Mouse (Mus musculus): ENCODE data around the gene Ppp1r13b.

Gene Ppp1r13b

GRCm38 (mm10) chr12:111827556-111827955 lies 80.4 kb downstream of the Ppp1r13b start:
- no peak for DNase-seq (ENCODE audit: low spot score in 2 of 2)

DNA sequence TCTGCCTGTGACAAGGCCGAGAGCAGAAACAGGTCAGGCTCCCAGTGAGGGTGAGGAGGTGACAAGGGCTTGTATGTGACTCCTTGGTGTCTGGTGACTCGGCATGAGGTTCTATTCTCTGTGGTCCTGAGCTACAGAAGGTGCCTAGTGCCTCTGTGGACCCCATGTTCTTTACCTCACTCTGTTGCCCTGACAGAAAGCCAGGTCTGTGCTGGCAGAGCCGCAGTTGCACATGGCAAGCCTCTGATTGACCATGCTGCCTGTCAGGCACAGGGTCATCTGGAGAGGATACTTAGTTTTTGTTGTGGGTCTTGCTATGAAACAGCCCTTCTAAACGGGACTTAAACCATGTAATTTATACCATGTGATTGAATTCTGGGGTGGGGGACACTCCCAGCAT lies 86.0 kb downstream of the Ppp1r13b start:
- no peak for DNase-seq (ENCODE audit: low spot score in 2 of 2)

DNA sequence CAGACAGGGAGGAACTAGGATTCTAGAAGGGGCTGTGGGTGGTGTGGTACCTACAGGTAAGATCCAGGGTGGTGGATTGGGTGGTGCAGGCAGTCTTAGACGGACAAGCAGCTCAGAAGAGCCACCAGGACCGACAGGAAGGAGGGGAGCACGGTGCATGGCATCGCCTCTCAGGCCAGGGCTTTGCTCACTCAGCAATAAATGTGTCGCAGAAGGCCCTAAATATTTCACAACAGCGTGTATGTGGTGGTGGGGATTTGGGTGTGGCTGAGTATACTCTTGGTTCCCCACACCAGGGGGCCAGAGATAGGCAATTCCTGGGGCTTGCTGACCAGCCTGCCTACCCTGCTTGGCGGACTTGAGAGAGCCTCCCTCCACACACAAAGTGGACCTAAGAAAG lies 87.2 kb downstream of the Ppp1r13b start:
- no peak for DNase-seq (ENCODE audit: low spot score in 2 of 2)

- DNase-seq (ENCODE audit: low spot score in 2 of 2): no peak
These were observed 88.0 kb downstream of the Ppp1r13b start for GRCm38 (mm10) chr12:111819936-111820335.

- no peak for DNase-seq (ENCODE audit: low spot score in 2 of 2)
These were observed 89.9 kb downstream of the Ppp1r13b start for GRCm38 (mm10) chr12:111817991-111818390.

- no peak for DNase-seq (ENCODE audit: low spot score in 2 of 2)
These were observed 90.9 kb downstream of the Ppp1r13b start for GRCm38 (mm10) chr12:111816967-111817366.

- no peak for DNase-seq (ENCODE audit: low spot score in 2 of 2)
These were observed 91.4 kb downstream of the Ppp1r13b start for GRCm38 (mm10) chr12:111816528-111816927.

DNA sequence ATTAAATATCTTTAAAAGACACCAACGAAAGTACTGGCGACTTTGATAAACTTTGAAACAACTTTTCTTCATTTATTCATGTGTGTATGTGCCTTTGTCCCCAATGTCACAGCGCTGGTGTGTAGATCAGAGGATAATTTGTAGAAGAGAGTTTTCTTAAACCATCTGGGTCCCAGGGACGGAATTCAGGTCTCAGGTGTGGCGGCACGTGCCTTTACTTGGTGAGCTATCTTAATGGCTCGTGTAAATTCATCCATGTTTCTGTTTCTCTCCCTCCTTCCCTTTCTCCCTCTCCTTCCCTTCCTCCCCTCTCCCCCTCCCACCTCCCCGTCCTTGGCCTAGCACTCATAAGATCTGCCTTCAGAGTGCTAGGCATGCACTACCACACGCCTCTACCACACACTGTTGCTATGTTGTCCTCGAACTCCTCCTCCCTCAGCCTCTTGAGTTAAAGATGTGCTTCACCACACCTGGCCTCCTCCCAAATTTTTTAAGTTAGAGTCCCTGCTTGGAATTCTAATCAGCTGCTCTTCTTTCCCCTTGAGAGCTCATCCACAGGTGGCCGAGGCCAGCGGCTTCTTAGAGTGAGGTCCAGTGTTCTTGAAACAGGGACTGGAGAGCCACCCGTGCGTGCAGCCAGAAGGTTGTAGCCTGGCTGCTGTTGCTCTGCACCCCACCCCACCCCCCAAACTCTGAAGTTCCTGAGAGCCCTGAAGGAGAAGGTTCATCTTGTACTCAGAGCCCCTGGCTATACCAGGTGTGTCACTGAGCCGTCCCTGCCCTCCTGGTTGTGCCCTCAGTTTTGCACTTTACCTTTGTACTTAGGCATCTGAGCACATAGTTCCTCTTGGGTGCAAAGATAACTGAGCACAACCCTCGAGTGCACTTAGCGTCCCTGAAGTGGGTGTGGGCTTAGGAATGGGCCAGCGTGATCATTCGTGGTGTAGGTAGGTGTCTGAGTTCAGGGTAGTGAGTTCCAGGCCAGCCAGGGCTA lies 92.8 kb downstream of the Ppp1r13b start:
- DNase-seq (ENCODE audit: low spot score in 2 of 2): no peak

GRCm38 (mm10) chr12:111813766-111814617 lies 93.9 kb downstream of the Ppp1r13b start, which contains the start of the genes Xrcc3 and Zfyve21:
Gene Xrcc3, minus strand, starts transcription at chr12:111813873.
Gene Zfyve21, plus strand, starts transcription at chr12:111814170.
- DNase-seq (ENCODE audit: low spot score in 2 of 2): peak; percentile 98 to 99

DNA sequence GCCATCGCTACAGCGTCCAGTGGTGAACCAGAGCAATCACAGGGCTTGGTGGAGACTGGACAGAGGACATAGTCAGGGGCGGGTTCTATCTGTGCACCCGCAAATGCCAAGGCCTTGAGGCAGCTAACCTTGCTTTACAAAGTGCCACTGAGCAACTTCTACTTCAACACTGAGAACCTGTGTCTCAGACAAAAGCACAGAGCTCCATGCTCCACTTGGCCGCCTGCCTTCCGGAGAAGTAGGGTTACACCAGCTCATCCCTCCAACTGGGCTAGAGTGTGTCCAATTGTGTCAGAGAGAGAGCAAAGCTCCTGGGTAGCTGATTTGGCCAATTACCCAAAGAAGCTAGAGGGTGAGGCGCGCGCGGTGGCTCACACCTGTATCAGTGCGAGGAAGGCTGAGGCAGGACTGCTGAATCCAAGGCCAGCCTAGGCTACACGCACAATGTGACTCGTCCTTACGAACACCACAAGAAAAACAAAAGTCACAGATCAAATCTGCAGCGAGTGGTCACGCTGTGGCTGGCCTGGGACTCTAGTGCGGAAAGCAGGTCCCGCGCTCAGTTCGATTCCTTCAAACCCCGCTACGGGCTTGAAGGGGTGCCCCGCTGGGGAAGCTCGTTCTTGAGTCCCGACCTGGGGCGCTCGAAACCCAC lies 94.7 kb downstream of the Ppp1r13b start:
- DNase-seq (ENCODE audit: low spot score in 2 of 2): no peak

GRCm38 (mm10) chr12:111812611-111813010 lies 95.3 kb downstream of the Ppp1r13b start:
- no peak for DNase-seq (ENCODE audit: low spot score in 2 of 2)

- no peak for DNase-seq (ENCODE audit: low spot score in 2 of 2)
These were observed 95.8 kb downstream of the Ppp1r13b start for GRCm38 (mm10) chr12:111812075-111812474.

- peak; percentile 61 for DNase-seq (ENCODE audit: low spot score in 2 of 2)
These were observed 98.1 kb downstream of the Ppp1r13b start for GRCm38 (mm10) chr12:111809762-111810161.

DNA sequence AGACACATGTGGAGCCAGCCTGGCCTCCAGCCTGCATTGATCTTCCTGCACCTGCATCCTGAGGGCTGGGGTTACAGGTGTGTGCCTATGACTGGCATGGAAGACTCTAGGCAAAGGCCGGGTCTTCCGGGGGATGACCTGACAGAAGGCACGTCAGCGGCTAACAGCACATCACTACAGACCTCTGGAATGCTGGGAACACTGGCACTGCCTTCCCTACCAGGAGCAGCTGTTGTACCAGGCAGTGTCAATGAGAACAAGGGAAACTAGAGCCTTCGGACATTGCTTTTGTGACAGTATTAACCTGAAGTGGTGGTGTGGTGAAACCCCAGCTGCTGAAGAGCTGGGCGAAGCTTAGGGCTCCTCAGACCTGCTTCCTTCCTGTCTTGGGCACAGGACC lies 99.1 kb downstream of the Ppp1r13b start:
- DNase-seq (ENCODE audit: low spot score in 2 of 2): no peak

GRCm38 (mm10) chr12:111803538-111803937 lies 104.4 kb downstream of the Ppp1r13b start:
- no peak for DNase-seq (ENCODE audit: low spot score in 2 of 2)

- DNase-seq (ENCODE audit: low spot score in 2 of 2): no peak
These were observed 107.3 kb downstream of the Ppp1r13b start for GRCm38 (mm10) chr12:111800459-111801183.

GRCm38 (mm10) chr12:111798493-111798892 lies 109.4 kb downstream of the Ppp1r13b start:
- no peak for DNase-seq (ENCODE audit: low spot score in 2 of 2)

DNA sequence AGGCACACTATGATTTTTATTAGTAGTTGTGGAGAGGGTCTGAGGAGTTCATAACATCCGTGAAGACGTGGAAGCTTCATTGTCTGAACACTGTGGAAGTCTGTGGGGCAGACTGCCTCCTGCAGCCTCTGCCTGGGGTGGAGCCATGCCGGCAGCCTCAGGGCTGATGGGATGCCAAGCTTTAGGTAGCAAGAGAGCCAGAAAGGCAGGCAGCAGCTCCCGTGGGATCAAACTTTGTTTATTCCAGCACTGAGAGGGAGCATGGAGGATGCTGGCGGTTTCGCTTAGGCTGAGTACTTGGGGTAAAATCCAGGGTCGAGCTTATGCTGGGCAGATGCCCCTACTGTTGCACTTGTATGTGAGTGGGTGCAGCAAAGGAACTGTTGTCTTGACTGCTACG lies 110.7 kb downstream of the Ppp1r13b start:
- no peak for DNase-seq (ENCODE audit: low spot score in 2 of 2)

GRCm38 (mm10) chr12:111795180-111795895 lies 112.6 kb downstream of the Ppp1r13b start:
- no peak for DNase-seq (ENCODE audit: low spot score in 2 of 2)

DNA sequence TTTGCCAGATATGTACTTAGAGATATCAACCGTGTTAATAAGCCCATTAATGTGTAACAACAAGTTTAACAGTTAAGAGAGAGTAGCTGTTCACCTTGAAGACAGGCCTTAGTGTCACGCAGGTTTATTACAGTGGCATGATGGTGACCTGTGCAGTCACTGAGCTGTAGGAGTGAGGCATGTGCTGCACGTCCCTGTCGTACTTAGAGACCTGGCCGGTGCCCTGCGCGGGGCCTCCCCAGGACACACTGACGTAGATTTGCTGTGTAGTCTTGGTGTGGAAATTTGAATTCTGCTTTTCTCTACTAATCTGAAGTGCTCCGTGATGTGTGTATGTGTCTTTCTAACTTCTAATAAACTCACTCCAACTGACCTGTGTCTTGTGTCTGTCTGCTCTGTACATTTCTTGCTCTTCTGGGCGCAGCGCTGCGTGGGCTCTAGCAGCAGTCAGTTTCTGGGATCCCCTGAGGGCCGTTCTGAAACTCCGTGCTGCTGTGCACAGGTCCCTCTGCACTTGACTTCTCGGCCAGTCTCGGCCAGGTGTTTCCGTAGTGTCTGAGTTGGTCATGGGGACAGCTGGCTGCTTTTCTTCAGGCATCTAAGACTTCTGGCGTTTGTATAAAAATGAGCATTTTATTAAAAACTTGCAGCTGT lies 113.3 kb downstream of the Ppp1r13b start:
- no peak for DNase-seq (ENCODE audit: low spot score in 2 of 2)
